Mouse (Mus musculus): ENCODE data around the gene Ccdc162. TPM values are rescaled to one million over a fixed set of nuclear protein-coding genes. Genes with fewer than 3 reads are reported as not detected.

The Ccdc162 gene
- polyA plus RNA-seq, 1 experiment from 2014 or later, result 0.51 TPM

DNA sequence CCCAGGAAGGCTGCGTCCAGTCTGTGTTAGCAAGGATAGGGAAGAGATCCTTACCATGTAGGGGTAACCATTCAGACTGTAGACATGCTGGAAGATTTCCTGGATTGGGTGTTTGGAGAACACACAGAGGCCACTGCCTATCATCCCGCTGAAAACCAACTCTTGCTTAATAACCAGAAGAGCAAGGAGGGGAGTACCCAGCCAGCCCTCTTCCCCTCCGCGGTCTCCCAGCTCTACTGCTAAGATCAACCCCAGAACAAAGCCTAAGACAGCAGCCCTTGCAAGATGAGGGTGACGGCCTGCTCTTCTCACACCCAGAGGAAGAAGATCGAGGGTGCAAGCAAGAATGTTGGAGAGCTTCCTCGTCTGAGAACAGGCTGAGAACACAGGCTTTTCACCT lies 227.6 kb downstream of the Ccdc162 start:
- no peak for ATAC-seq (ENCODE audit: insufficient number of reproducible peaks, insufficient read depth, low FRiP score, low read depth)
- H3K36me3 ChIP-seq (ENCODE audit: control insufficient read depth, insufficient read depth, low read length), result peaks cover 20% of the 10 kb centered on the region; the same call in 1 of the 2 replicates
- WGBS, result 33% methylated on average over 7 of the region's 7 CpGs

More for the DNA sequence above, 227.6 kb downstream of the Ccdc162 start:
- Histone ChIP-seq H3K27me3 (ENCODE audit: control insufficient read depth, insufficient read depth, low read length) (no peaks in the 10 kb centered on the region), H3K27ac (ENCODE audit: low read length) (no peak overlapping the region), H3K4me2 (replicated peaks; ENCODE audit: low read depth, low read length) (peak overlapping the region; percentile 99), H3K9ac (replicated peaks; ENCODE audit: low read depth, low read length) (0 out of 2 replicates have a peak overlapping the region, but pooled peaks have one; percentile 58), H3K4me3 (ENCODE audit: low read depth, low read length) (peak overlapping the region; percentile 74), H3K4me1 (ENCODE audit: control insufficient read depth, insufficient read depth, low read length) (peaks cover 24% of the 10 kb centered on the region), H3K9me3 (ENCODE audit: control insufficient read depth, low read depth, low read length) (no peaks in the 10 kb centered on the region)

Small RNA genes within 50 kb of the gene (microRNA-seq; reads per million reads assigned to microRNA genes)
- not detected for gene Mir3473b

Other genes starting within 250 kb of the Ccdc162 start
- gene Mical1, start 240.3 kb downstream of the Ccdc162 start, polyA plus RNA-seq (2014; fragmentation: Nextera tagmentation; extraction: Ambion mirVana), result 39.3 and 42.8 TPM in 2 replicates
- 55.1 and 59.6 TPM in 2 replicates for gene Smpd2, start 226.3 kb downstream of the Ccdc162 start, polyA plus RNA-seq (2014; fragmentation: Nextera tagmentation; extraction: Ambion mirVana)
- gene Ppil6, start 226.2 kb downstream of the Ccdc162 start, polyA plus RNA-seq (2014; fragmentation: Nextera tagmentation; extraction: Ambion mirVana), result 1.8 and 2.2 TPM in 2 replicates
- gene Cd164, start 197.2 kb downstream of the Ccdc162 start, polyA plus RNA-seq (2014; fragmentation: Nextera tagmentation; extraction: Ambion mirVana), result 178 and 202 TPM in 2 replicates
- 22.1 and 22.8 TPM in 2 replicates for gene Cep57l1, start 93.2 kb upstream of the Ccdc162 start, polyA plus RNA-seq (2014; fragmentation: Nextera tagmentation; extraction: Ambion mirVana)
- gene Sesn1, start 93.3 kb upstream of the Ccdc162 start, polyA plus RNA-seq (2014; fragmentation: Nextera tagmentation; extraction: Ambion mirVana), result 33.8 and 36.7 TPM in 2 replicates